Mouse (Mus musculus): ENCODE measurements at regions not wholly inside any gene's neighbourhood (a gene's known extent, or its start where the extent isn't known, plus 50 kb on each side); places are given as distances from the start of the nearest gene placed in this dataset.

GRCm38 (mm10) chr6:54754810-54755209 lies 61.9 kb upstream of the Znrf2 start:
- Histone ChIP-seq H3K9ac (replicated peaks) (no peak overlapping the region), H3K4me1 (peaks cover 22% of the 10 kb centered on the region), H3K36me3 (no peaks in the 10 kb centered on the region), H3K27me3 (peaks cover 12% of the 10 kb centered on the region), H3K4me3 (no peak overlapping the region), H3K4me2 (replicated peaks) (no peak overlapping the region), H3K27ac (replicated peaks) (no peak overlapping the region), H3K9me3 (no peaks in the 10 kb centered on the region)
- no peak for ATAC-seq (ENCODE audit: low FRiP score, low read depth)
- WGBS = 92% methylated on average over 2 of the region's 2 CpGs

- H3K27ac ChIP-seq (replicated peaks) = peak overlapping the region; percentile 46; the same call in 1 of the 2 replicates
- peaks cover 27% of the 10 kb centered on the region for H3K27me3 ChIP-seq
- H3K36me3 ChIP-seq = no peaks in the 10 kb centered on the region
- H3K4me2 ChIP-seq (replicated peaks) = no peak overlapping the region
- WGBS = 62% methylated on average over 5 of the region's 5 CpGs
- no peak for ATAC-seq (ENCODE audit: low FRiP score, low read depth)
- no peaks in the 10 kb centered on the region for H3K9me3 ChIP-seq
- no peak overlapping the region for H3K4me3 ChIP-seq
- H3K4me1 ChIP-seq = peaks cover 34% of the 10 kb centered on the region
- no peak overlapping the region for H3K9ac ChIP-seq (replicated peaks)
Measured at GRCm38 (mm10) chr6:54757511-54757911, 59.2 kb upstream of the Znrf2 start.

- H3K36me3 ChIP-seq = no peaks in the 10 kb centered on the region
- H3K4me3 ChIP-seq = no peak overlapping the region
- WGBS = 10% methylated on average over 2 of the region's 2 CpGs
- no peak overlapping the region for H3K9ac ChIP-seq (replicated peaks)
- H3K27ac ChIP-seq (replicated peaks) = no peak overlapping the region; the same call in 1 of the 2 replicates
- H3K9me3 ChIP-seq = no peaks in the 10 kb centered on the region
- peaks cover 34% of the 10 kb centered on the region for H3K4me1 ChIP-seq
- H3K27me3 ChIP-seq = peaks cover 29% of the 10 kb centered on the region
- no peak for ATAC-seq (ENCODE audit: low FRiP score, low read depth)
- H3K4me2 ChIP-seq (replicated peaks) = no peak overlapping the region
Measured at GRCm38 (mm10) chr6:54758112-54758511, 58.6 kb upstream of the Znrf2 start.

GRCm38 (mm10) chr6:54759263-54759662 lies 57.5 kb upstream of the Znrf2 start:
- H3K4me2 ChIP-seq (replicated peaks) = no peak overlapping the region
- WGBS = 65% methylated on average over 8 of the region's 8 CpGs
- ATAC-seq (ENCODE audit: low FRiP score, low read depth) = no peak
- peaks cover 34% of the 10 kb centered on the region for H3K4me1 ChIP-seq
- no peaks in the 10 kb centered on the region for H3K36me3 ChIP-seq
- no peak overlapping the region for H3K4me3 ChIP-seq
- peaks cover 29% of the 10 kb centered on the region for H3K27me3 ChIP-seq
- H3K9ac ChIP-seq (replicated peaks) = no peak overlapping the region
- no peak overlapping the region for H3K27ac ChIP-seq (replicated peaks)
- no peaks in the 10 kb centered on the region for H3K9me3 ChIP-seq

- Histone ChIP-seq H3K4me1 (peaks cover 34% of the 10 kb centered on the region), H3K9me3 (no peaks in the 10 kb centered on the region), H3K36me3 (no peaks in the 10 kb centered on the region), H3K4me3 (no peak overlapping the region), H3K4me2 (replicated peaks) (peak overlapping the region; percentile 32), H3K27me3 (peaks cover 29% of the 10 kb centered on the region), H3K27ac (replicated peaks) (no peak overlapping the region), H3K9ac (replicated peaks) (no peak overlapping the region)
- WGBS = 4% methylated on average over 11 of the region's 11 CpGs
- ATAC-seq (ENCODE audit: low FRiP score, low read depth) = peak; percentile 62
Measured at GRCm38 (mm10) chr6:54759942-54760498, 56.7 kb upstream of the Znrf2 start.

- H3K27ac ChIP-seq (replicated peaks) = no peak overlapping the region
- 81% methylated on average over 2 of the region's 2 CpGs for WGBS
- no peak overlapping the region for H3K4me2 ChIP-seq (replicated peaks)
Measured at GRCm38 (mm10) chr6:54760541-54760940, 56.2 kb upstream of the Znrf2 start.

GRCm38 (mm10) chr6:54762021-54762420 lies 54.7 kb upstream of the Znrf2 start:
- Histone ChIP-seq H3K4me1 (peaks cover 34% of the 10 kb centered on the region), H3K9ac (replicated peaks) (no peak overlapping the region), H3K27ac (replicated peaks) (no peak overlapping the region), H3K4me3 (no peak overlapping the region), H3K4me2 (replicated peaks) (no peak overlapping the region), H3K9me3 (no peaks in the 10 kb centered on the region), H3K27me3 (peaks cover 29% of the 10 kb centered on the region), H3K36me3 (no peaks in the 10 kb centered on the region)
- WGBS = 73% methylated on average over 5 of the region's 5 CpGs
- ATAC-seq (ENCODE audit: low FRiP score, low read depth) = no peak

More at GRCm38 (mm10) chr6:54760541-54760940, 56.2 kb upstream of the Znrf2 start:
- Histone ChIP-seq H3K9me3 (no peaks in the 10 kb centered on the region), H3K36me3 (no peaks in the 10 kb centered on the region), H3K27me3 (peaks cover 29% of the 10 kb centered on the region), H3K4me1 (peaks cover 34% of the 10 kb centered on the region), H3K9ac (replicated peaks) (no peak overlapping the region), H3K4me3 (no peak overlapping the region)
- no peak for ATAC-seq (ENCODE audit: low FRiP score, low read depth)

- Histone ChIP-seq H3K4me1 (peaks cover 31% of the 10 kb centered on the region), H3K4me3 (no peak overlapping the region), H3K9ac (replicated peaks) (no peak overlapping the region), H3K27ac (replicated peaks) (no peak overlapping the region), H3K36me3 (no peaks in the 10 kb centered on the region), H3K9me3 (no peaks in the 10 kb centered on the region), H3K4me2 (replicated peaks) (no peak overlapping the region), H3K27me3 (peaks cover 27% of the 10 kb centered on the region)
- 46% methylated on average over 5 of the region's 5 CpGs for WGBS
- ATAC-seq (ENCODE audit: low FRiP score, low read depth) = no peak
Measured at GRCm38 (mm10) chr6:54762499-54762898, 54.2 kb upstream of the Znrf2 start.

GRCm38 (mm10) chr6:54763669-54764068 lies 53.0 kb upstream of the Znrf2 start:
- Histone ChIP-seq H3K36me3 (no peaks in the 10 kb centered on the region), H3K27ac (replicated peaks) (no peak overlapping the region), H3K4me3 (no peak overlapping the region), H3K27me3 (peaks cover 26% of the 10 kb centered on the region), H3K4me2 (replicated peaks) (no peak overlapping the region), H3K9me3 (no peaks in the 10 kb centered on the region), H3K4me1 (peaks cover 21% of the 10 kb centered on the region), H3K9ac (replicated peaks) (no peak overlapping the region)
- WGBS = 91% methylated on average over 4 of the region's 4 CpGs
- no peak for ATAC-seq (ENCODE audit: low FRiP score, low read depth)

- Histone ChIP-seq H3K9me3 (no peaks in the 10 kb centered on the region), H3K4me3 (no peak overlapping the region), H3K4me1 (peaks cover 3% of the 10 kb centered on the region; the same call in 1 of the 2 replicates), H3K27ac (replicated peaks) (no peak overlapping the region), H3K9ac (replicated peaks) (no peak overlapping the region), H3K36me3 (no peaks in the 10 kb centered on the region), H3K4me2 (replicated peaks) (no peak overlapping the region), H3K27me3 (peaks cover 15% of the 10 kb centered on the region; the same call in 1 of the 2 replicates)
- no peak for ATAC-seq (ENCODE audit: low FRiP score, low read depth)
- WGBS = 82% methylated on average over 2 of the region's 2 CpGs
Measured at GRCm38 (mm10) chr6:54765715-54766114, 51.0 kb upstream of the Znrf2 start.

- H3K4me1 ChIP-seq = no peaks in the 10 kb centered on the region
- WGBS = 90% methylated on average over 5 of the region's 5 CpGs
- H3K27me3 ChIP-seq = peaks cover 9% of the 10 kb centered on the region; the same call in 1 of the 2 replicates
- H3K9ac ChIP-seq (replicated peaks) = no peak overlapping the region
- ATAC-seq (ENCODE audit: low FRiP score, low read depth) = no peak
- no peaks in the 10 kb centered on the region for H3K36me3 ChIP-seq
- no peaks in the 10 kb centered on the region for H3K9me3 ChIP-seq
- no peak overlapping the region for H3K27ac ChIP-seq (replicated peaks)
- no peak overlapping the region for H3K4me3 ChIP-seq
- no peak overlapping the region for H3K4me2 ChIP-seq (replicated peaks)
Measured at GRCm38 (mm10) chr6:54766485-54767112, 50.1 kb upstream of the Znrf2 start.
